25 mouse cellular contexts compared by ENCODE assay signal in genomic region chr1:186967926-186968325, GRCm38 (mm10). TPM values are rescaled to one million over a fixed set of nuclear protein-coding genes. Genes with fewer than 3 reads are reported as not detected.
DNase-seq lines count a peak whose midpoint lies in the region; TF ChIP-seq lines count a peak whose summit lies in the region.
"Had no signal": no experiment of that assay in that cellular context is flagged by ENCODE, and none has a peak within 500 bp of the region (broad histone marks: within the 10 kb centered on the region; RNA-seq: fewer than 3 reads in every experiment).

No protein-coding gene starts in this region.

- no peak overlapping the region for H3K27ac ChIP-seq in heart, embryonic 10.5 days
- H3K27ac ChIP-seq in heart, adult 2 months, result no peak overlapping the region
- H3K27ac ChIP-seq in testis, adult 2 months (ENCODE audit: control insufficient read depth, insufficient read depth, low read depth, low read length), result peak overlapping the region; percentile 95
- H3K27ac ChIP-seq in ES-E14 (ENCODE audit: insufficient read depth, low read depth, low read length, poor library complexity, severe bottlenecking), result peak overlapping the region; percentile 9; the same call in 1 of the 2 replicates
- H3K27ac ChIP-seq in limb, embryonic 10.5 days, result no peak overlapping the region
- H3K27ac ChIP-seq: embryonic facial prominence, embryonic 12.5 days; forebrain, embryonic 15.5 days; hindbrain, embryonic 14.5 days; intestine, embryonic 15.5 days had no signal

- H3K9me3 ChIP-seq in heart, embryonic 10.5 days, result peaks cover 18% of the 10 kb centered on the region
- no peaks in the 10 kb centered on the region for H3K9me3 ChIP-seq in ES-E14 (ENCODE audit: control insufficient read depth, insufficient read depth, low read depth, low read length)
- H3K9me3 ChIP-seq in limb, embryonic 10.5 days (replicated peaks), result peaks cover 17% of the 10 kb centered on the region; the same call in 1 of the 2 replicates

- no peaks in the 10 kb centered on the region for H3K4me1 ChIP-seq in heart, embryonic 10.5 days
- no peaks in the 10 kb centered on the region for H3K4me1 ChIP-seq in heart, adult 2 months (ENCODE audit: control insufficient read depth, insufficient read depth, low read length)
- H3K4me1 ChIP-seq in testis, adult 2 months (ENCODE audit: control insufficient read depth, insufficient read depth, low read length), result 0 out of 2 replicates have a peak, but pooled peaks cover 2% of the 10 kb centered on the region
- H3K4me1 ChIP-seq in ES-E14 (ENCODE audit: control insufficient read depth in 2 of 2, insufficient read depth in 2 of 2, low read length in 2 of 2, poor library complexity in 1 of 2), result peaks cover 0 to 3% of the 10 kb centered on the region in 2 experiments; a peak in 1 of 4 replicates
- no peaks in the 10 kb centered on the region for H3K4me1 ChIP-seq in limb, embryonic 10.5 days
- H3K4me1 ChIP-seq: embryonic facial prominence, embryonic 12.5 days; forebrain, embryonic 15.5 days had no signal

- no peaks in the 10 kb centered on the region for H3K79me2 ChIP-seq in heart, adult 2 months (replicated peaks; ENCODE audit: control insufficient read depth, insufficient read depth, low read length)

- H3K36me3 ChIP-seq in heart, embryonic 10.5 days, result no peaks in the 10 kb centered on the region; the same call in 1 of the 2 replicates
- H3K36me3 ChIP-seq in heart, adult 2 months (ENCODE audit: control insufficient read depth, insufficient read depth, low read length), result no peaks in the 10 kb centered on the region
- H3K36me3 ChIP-seq in testis, adult 2 months (ENCODE audit: control insufficient read depth, insufficient read depth, low read length), result no peaks in the 10 kb centered on the region; the same call in 1 of the 2 replicates
- H3K36me3 ChIP-seq in ES-E14 (ENCODE audit: control insufficient read depth, insufficient read depth, low read length, poor library complexity, severe bottlenecking), result peaks cover 10% of the 10 kb centered on the region
- peaks cover 4% of the 10 kb centered on the region; the same call in 1 of the 2 replicates for H3K36me3 ChIP-seq in limb, embryonic 10.5 days
- H3K36me3 ChIP-seq: embryonic facial prominence, embryonic 12.5 days; forebrain, embryonic 15.5 days; intestine, embryonic 15.5 days had no signal

- in situ Hi-C loops in ES-E14 (cut with MboI; ENCODE audit: low sequenced_read_pairs in 2 of 2, unreplicated experiment in 2 of 2), result loop anchor here (10.0 to 25.0 kb wide), 2 partner anchors 131 to 133 kb away; no protein-coding TSS in a partner anchor

- WGBS in heart, embryonic 10.5 days, result 83% methylated on average over 34 of the region's 34 CpGs
- WGBS in heart, adult 2 months, result 89% methylated on average over 34 of the region's 34 CpGs
- WGBS in limb, embryonic 10.5 days, result 91% methylated on average over 34 of the region's 34 CpGs

- no peaks in the 10 kb centered on the region for H3K27me3 ChIP-seq in heart, embryonic 10.5 days (ENCODE audit: insufficient read depth, poor library complexity, severe bottlenecking)
- no peaks in the 10 kb centered on the region for H3K27me3 ChIP-seq in heart, adult 2 months (ENCODE audit: control insufficient read depth, insufficient read depth, low read length)
- H3K27me3 ChIP-seq in testis, adult 2 months (ENCODE audit: control insufficient read depth, insufficient read depth, low read length), result no peaks in the 10 kb centered on the region
- no peaks in the 10 kb centered on the region for H3K27me3 ChIP-seq in limb, embryonic 10.5 days (ENCODE audit: low read depth, poor library complexity, severe bottlenecking)
- H3K27me3 ChIP-seq: embryonic facial prominence, embryonic 12.5 days; forebrain, embryonic 15.5 days; intestine, embryonic 15.5 days; Patski had no signal

- intact Hi-C loops in heart, adult 2 months (cut with DNase I), result loop anchor here (10.0 kb wide), 1 partner anchor 143 kb away; no protein-coding TSS in a partner anchor

- no peak for TF ChIP-seq EP300 in heart, adult 2 months (IDR thresholded peaks at IDR 0.05; ENCODE audit: insufficient read depth, low read depth, low read length)

- DNase-seq in heart, embryonic 10.5 days (ENCODE audit: low spot score), result no peak
- no peak for DNase-seq in heart, adult 2 months
- DNase-seq in testis, postnatal 10 days (ENCODE audit: low spot score), result no peak
- DNase-seq in ES-E14 (ENCODE audit: low read depth, low spot score), result no peak
- no peak for DNase-seq in limb, embryonic 10.5 days (ENCODE audit: low spot score)
- DNase-seq in neural tube, embryonic 10.5 days (ENCODE audit: extremely low spot score, low spot score), result no peak
- no peak for DNase-seq in embryo, embryonic 10.5 days (ENCODE audit: low spot score)
- DNase-seq: adrenal gland, postnatal 10 days; cerebellum, adult 11 months; cerebellum, adult 8-10 months; cerebellum, postnatal 14 days; gastrocnemius, postnatal 36 days; heart, postnatal 14 days; kidney, adult 18-20 months had no signal

- H3K9ac ChIP-seq in heart, adult 2 months (ENCODE audit: low read depth, low read length), result no peak overlapping the region
- peak overlapping the region; percentile 86 for H3K9ac ChIP-seq in ES-E14 (ENCODE audit: insufficient read depth, low read depth, low read length, poor library complexity, severe bottlenecking)
- H3K9ac ChIP-seq: embryonic facial prominence, embryonic 12.5 days; forebrain, embryonic 15.5 days; hindbrain, embryonic 14.5 days; intestine, embryonic 15.5 days had no signal

- TF ChIP-seq CTCF in heart, adult 2 months (IDR thresholded peaks at IDR 0.05), result no peak
- TF ChIP-seq CTCF in testis, adult 2 months (IDR thresholded peaks at IDR 0.05; ENCODE audit: control insufficient read depth, insufficient read depth, insufficient replicate concordance, low read depth, low read length), result no peak

- 0 out of 2 replicates have a peak overlapping the region, but pooled peaks have one; percentile 16 for H3K4me3 ChIP-seq in heart, embryonic 10.5 days
- no peak overlapping the region for H3K4me3 ChIP-seq in heart, adult 2 months
- H3K4me3 ChIP-seq in testis, adult 2 months (ENCODE audit: control insufficient read depth, low read depth, low read length), result peak overlapping the region; percentile 97
- peak overlapping the region; percentile 59 to 70 for H3K4me3 ChIP-seq in ES-E14 (ENCODE audit: insufficient read depth in 1 of 2, low read depth in 1 of 2, low read length in 2 of 2, poor library complexity in 1 of 2, severe bottlenecking in 1 of 2)
- H3K4me3 ChIP-seq in limb, embryonic 10.5 days, result 0 out of 2 replicates have a peak overlapping the region, but pooled peaks have one; percentile 4
- H3K4me3 ChIP-seq: embryonic facial prominence, embryonic 12.5 days; forebrain, embryonic 15.5 days; intestine, embryonic 15.5 days had no signal

- no peak for TF ChIP-seq POLR2A in heart, adult 2 months (IDR thresholded peaks at IDR 0.05; ENCODE audit: insufficient read depth, low read depth, low read length)
- TF ChIP-seq POLR2A in testis, adult 2 months (IDR thresholded peaks at IDR 0.05; ENCODE audit: control insufficient read depth, low read depth, low read length), result no peak

TF ChIP-seq in ES-E14, 5 proteins besides CTCF, POLR2A, EP300 and RAD21:
- TF ChIP-seq MAFK (IDR thresholded peaks at IDR 0.05; ENCODE audit: insufficient read depth, low read depth, low read length) (no peak), HCFC1 (IDR thresholded peaks at IDR 0.05; ENCODE audit: borderline replicate concordance, insufficient read depth, low read length) (no peak), ZNF384 (IDR thresholded peaks at IDR 0.05; ENCODE audit: low read depth, low read length) (no peak), ZC3H11A (IDR thresholded peaks at IDR 0.05; ENCODE audit: borderline replicate concordance, low read depth, low read length) (no peak), CHD2 (IDR thresholded peaks at IDR 0.05; ENCODE audit: low read depth, low read length) (no peak)
TF ChIP-seq in ES-E14: peak in this region for 0.

RNA-seq across cellular contexts. Expression of gene D1Pas1, which starts 0.7 kb away (rescaled TPM):
- 0.45 and 0.67 TPM in 2 replicates for polyA plus RNA-seq in heart, embryonic 10.5 days (2016; fragmentation: Nextera tagmentation; extraction: Ambion mirVana)
- under 1 TPM in 1 of 2 experiments, not detected in 1; 0.13 TPM for total RNA-seq in heart, adult 2 months (2021)
- not detected in 2 replicates for polyA plus RNA-seq in heart, adult 2 months (2012; rRNA removed)
- polyA plus RNA-seq in testis, adult 2 months (2012; rRNA removed), result 68.2 and 77.4 TPM in 2 replicates
- 10.3 and 13.9 TPM in 2 replicates for total RNA-seq in ES-E14 (2012; rRNA removed)
- polyA plus RNA-seq in limb, embryonic 10.5 days (2016; fragmentation: Nextera tagmentation; extraction: Ambion mirVana), result 0.09 and 0.16 TPM in 2 replicates
- total RNA-seq: adrenal gland, postnatal 10 days; common myeloid progenitor, adult 5-6 weeks; gastrocnemius, adult 8-10 months; gastrocnemius, postnatal 36 days; hematopoietic stem cell, adult 5-6 weeks had no signal
- polyA plus RNA-seq: C2C12; embryonic facial prominence, embryonic 12.5 days; forebrain, embryonic 11.5 days; forebrain, embryonic 15.5 days; Patski had no signal

Comparison
In these comparisons a context has a peak if more than half of its experiments do, and no peak if none do; other contexts are left out.
1. H3K27ac ChIP-seq: peak in testis, adult 2 months (single experiment) and ES-E14 (single experiment); none in heart, embryonic 10.5 days (single experiment), heart, adult 2 months (single experiment) and limb, embryonic 10.5 days (single experiment).
2. RNA of gene D1Pas1, which starts 0.7 kb away (polyA plus RNA-seq): 68.2 to 77.4 TPM in testis, adult 2 months; 0.45 to 0.67 TPM in heart, embryonic 10.5 days, 0.09 to 0.16 TPM in limb, embryonic 10.5 days and not detected in heart, adult 2 months; every median in the first group is over 10 times any median in the second.